In the genomic region with DNA sequence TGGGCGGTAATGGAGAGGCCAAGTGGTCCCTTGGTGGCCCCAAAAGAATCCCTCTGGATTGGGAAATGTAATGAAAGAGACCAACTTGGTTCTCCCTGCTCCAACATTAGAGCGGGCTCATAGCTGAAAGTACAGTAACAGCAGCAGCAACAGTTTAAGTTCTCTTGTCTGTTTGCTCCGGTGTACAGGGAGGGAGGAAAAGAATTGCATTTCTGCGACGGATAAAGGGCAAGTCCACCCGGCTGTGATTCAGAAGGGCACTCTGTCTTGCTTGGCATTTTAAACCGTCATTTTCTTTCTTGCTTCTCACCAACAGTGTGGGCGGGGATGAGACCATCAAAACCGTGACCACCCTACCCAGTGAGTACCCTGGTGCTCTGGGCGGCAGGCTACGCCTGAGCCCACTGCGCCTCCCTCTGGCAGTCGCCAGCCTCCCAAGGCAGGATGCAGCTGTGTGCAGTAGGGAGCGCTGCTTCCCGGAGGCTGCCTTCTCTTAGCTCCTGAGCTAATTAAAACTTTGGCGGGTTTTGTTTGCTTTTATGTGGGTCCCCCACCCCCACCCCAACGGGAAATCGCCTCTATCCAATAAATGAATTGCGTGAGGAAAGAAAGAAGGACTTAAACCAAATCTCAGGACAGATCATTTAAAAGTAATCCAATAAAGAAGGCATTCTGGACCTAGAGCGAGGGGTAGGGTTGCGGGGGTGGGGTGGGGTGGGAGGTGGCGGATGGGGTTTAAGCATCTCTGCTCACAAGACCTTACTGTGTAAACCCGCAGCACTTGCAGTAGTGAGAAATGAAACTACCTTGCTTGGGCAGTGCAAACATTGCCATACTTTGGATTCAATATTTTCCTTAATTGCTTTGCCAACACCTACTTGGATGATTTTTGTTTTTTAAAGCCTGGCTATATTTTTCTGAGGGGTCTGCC, we compare ENCODE assay signal across 8 mouse cellular contexts.
DNase-seq lines count a peak whose midpoint lies in the region; ATAC-seq and TF ChIP-seq lines count a peak whose summit lies in the region.

No protein-coding gene starts in this region.

- no peak for TF ChIP-seq EP300 in liver, postnatal 0 days (IDR thresholded peaks at IDR 0.05; ENCODE audit: low read depth)

- H3K27ac ChIP-seq in embryonic facial prominence, embryonic 15.5 days (replicated peaks), result no peak overlapping the region
- H3K27ac ChIP-seq in liver, postnatal 0 days (ENCODE audit: low read depth), result no peak overlapping the region
- H3K27ac ChIP-seq in olfactory bulb, adult 2 months (ENCODE audit: insufficient read depth, low read depth, low read length), result no peak overlapping the region

- no peaks in the 10 kb centered on the region for H3K27me3 ChIP-seq in embryonic facial prominence, embryonic 15.5 days
- H3K27me3 ChIP-seq in liver, postnatal 0 days (ENCODE audit: insufficient read depth, low read length), result no peaks in the 10 kb centered on the region

- no peaks in the 10 kb centered on the region for H3K36me3 ChIP-seq in embryonic facial prominence, embryonic 15.5 days
- no peaks in the 10 kb centered on the region for H3K36me3 ChIP-seq in liver, postnatal 0 days (replicated peaks; ENCODE audit: insufficient read depth, low read length)

- H3K4me2 ChIP-seq in embryonic facial prominence, embryonic 15.5 days (replicated peaks), result peak overlapping the region; percentile 55
- peak overlapping the region; percentile 47 for H3K4me2 ChIP-seq in liver, postnatal 0 days (ENCODE audit: low read depth, low read length)

- ATAC-seq in embryonic facial prominence, embryonic 15.5 days (ENCODE audit: insufficient number of reproducible peaks, low FRiP score, low TSS enrichment, low read depth), result peak; percentile 88
- ATAC-seq in liver, postnatal 0 days, result no peak

- intact Hi-C loops in heart, postnatal 14 days (cut with DNase I), result loop anchor here (5.0 kb wide), 2 partner anchors 81 to 741 kb away; no protein-coding TSS in a partner anchor

- no peak overlapping the region; the same call in 1 of the 2 replicates for H3K9ac ChIP-seq in embryonic facial prominence, embryonic 15.5 days
- H3K9ac ChIP-seq in liver, postnatal 0 days (replicated peaks), result 0 out of 2 replicates have a peak overlapping the region, but pooled peaks have one; percentile 2

- 6% methylated on average over 23 of the region's 23 CpGs for WGBS in embryonic facial prominence, embryonic 15.5 days
- 13% methylated on average over 23 of the region's 23 CpGs for WGBS in liver, postnatal 0 days (ENCODE audit: insufficient replicate concordance)
- 7% methylated on average over 23 of the region's 23 CpGs for WGBS in olfactory bulb, adult 2 months

- TF ChIP-seq POLR2A in olfactory bulb, adult 2 months (IDR thresholded peaks at IDR 0.05; ENCODE audit: insufficient read depth, low read depth, low read length), result no peak

- H3K9me3 ChIP-seq in embryonic facial prominence, embryonic 15.5 days (replicated peaks), result no peaks in the 10 kb centered on the region
- H3K9me3 ChIP-seq in liver, postnatal 0 days (ENCODE audit: low read length), result no peaks in the 10 kb centered on the region

- H3K4me1 ChIP-seq in embryonic facial prominence, embryonic 15.5 days, result peaks cover 10% of the 10 kb centered on the region; the same call in 1 of the 2 replicates
- H3K4me1 ChIP-seq in liver, postnatal 0 days (ENCODE audit: insufficient read depth), result peaks cover 4% of the 10 kb centered on the region; the same call in 1 of the 2 replicates
- H3K4me1 ChIP-seq in olfactory bulb, adult 2 months (ENCODE audit: control insufficient read depth, insufficient read depth, low read length), result peaks cover 3% of the 10 kb centered on the region; the same call in 1 of the 2 replicates

- peak; percentile 82 for TF ChIP-seq CTCF in liver, postnatal 0 days (IDR thresholded peaks at IDR 0.05; ENCODE audit: low read depth)
- peak; percentile 84 for TF ChIP-seq CTCF in olfactory bulb, adult 2 months (IDR thresholded peaks at IDR 0.05; ENCODE audit: insufficient read depth, low read depth, low read length)

- H3K4me3 ChIP-seq in embryonic facial prominence, embryonic 15.5 days (replicated peaks), result peak overlapping the region; percentile 27
- no peak overlapping the region for H3K4me3 ChIP-seq in liver, postnatal 0 days (ENCODE audit: low read depth, low read length)
- peak overlapping the region; percentile 35 for H3K4me3 ChIP-seq in olfactory bulb, adult 2 months (ENCODE audit: insufficient read depth, low read depth, low read length)

- peak; percentile 34 to 45 for DNase-seq in urinary bladder, adult 18-20 months (ENCODE audit: low spot score in 2 of 2)
- DNase-seq in urinary bladder, postnatal 10 days (ENCODE audit: low spot score), result no peak
- DNase-seq in heart, postnatal 14 days, result peak; percentile 55 to 73
- peak; percentile 40 to 69 for DNase-seq in layer of hippocampus, adult 18-20 months (ENCODE audit: low spot score in 2 of 2)
- peak; percentile 57 for DNase-seq in liver, postnatal 0 days
- peak; percentile 44 to 54 for DNase-seq in thymus, postnatal 36 days
